Mouse (Mus musculus) kidney, embryonic 15.5 days (tissue): Measurements from ENCODE around the gene Slc39a11. TPM values are rescaled to one million over a fixed set of nuclear protein-coding genes. Genes with fewer than 3 reads are reported as not detected.
"Not testable (repeated sequence)": the region's sequence is repeated elsewhere in the genome, so short reads cannot be mapped to it uniquely, and the experiment has no call there.

ENCODE experiments used
- ATAC-seq: fragments of 200-750 bp; cut with Nextera tagmentation; replicated peaks from 2 replicates; pipeline ENCODE4 v1.8.0; 2017; ENCODE audit warnings: moderate TSS enrichment; ENCODE audit not compliant: low FRiP score
- H3K27ac ChIP-seq: fragments of 300-500 bp; sonication (generic); 2 replicates; pipeline ENCODE4 v1.5.1; 2015; ENCODE audit warnings: mild to moderate bottlenecking, inconsistent platforms
- H3K27me3 ChIP-seq: fragments of 300-500 bp; sonication (generic); 2 replicates; pipeline ENCODE4 v1.6.1; 2015; ENCODE audit warnings: inconsistent platforms
- H3K36me3 ChIP-seq: fragments of 300-500 bp; sonication (generic); 2 replicates; pipeline ENCODE4 v1.6.1; 2015; ENCODE audit warnings: inconsistent platforms
- H3K4me1 ChIP-seq: fragments of 300-500 bp; sonication (generic); 2 replicates; pipeline ENCODE4 v1.6.1; 2015; ENCODE audit warnings: inconsistent platforms
- H3K4me2 ChIP-seq: fragments of 300-500 bp; sonication (generic); 2 replicates; pipeline ENCODE4 v1.6.1; 2015; ENCODE audit warnings: moderate library complexity, mild to moderate bottlenecking, inconsistent platforms
- H3K4me3 ChIP-seq: fragments of 300-500 bp; sonication (generic); replicated peaks from 2 replicates; pipeline ENCODE4 v1.5.1; 2015; ENCODE audit warnings: mild to moderate bottlenecking, inconsistent platforms
- H3K9ac ChIP-seq: fragments of 300-500 bp; sonication (generic); 2 replicates; pipeline ENCODE4 v1.6.1; 2015; ENCODE audit warnings: mild to moderate bottlenecking, inconsistent platforms
- H3K9me3 ChIP-seq: fragments of 300-500 bp; sonication (generic); replicated peaks from 2 replicates; pipeline ENCODE4 v1.6.1; 2016; ENCODE audit warnings: inconsistent platforms
- WGBS: fragments of 180-500 bp; shearing (Covaris S2); methylation state at CpG from one replicate; pipeline ENCODE4 v1.1.7; 2015; ENCODE audit warnings: mixed read lengths; 5-methylcytosine and 5-hydroxymethylcytosine counted together
- polyA plus RNA-seq: library from polyadenylated mRNA; unstranded; fragments of >200 nt; fragmentation: Nextera tagmentation; extraction: Ambion mirVana; gene quantifications from 2 replicates; pipeline ENCODE4 v1.2.1, GENCODE M21; 2015

Gene Slc39a11
- polyA plus RNA-seq, 1 experiment from 2014 or later: 22.2 TPM

DNA sequence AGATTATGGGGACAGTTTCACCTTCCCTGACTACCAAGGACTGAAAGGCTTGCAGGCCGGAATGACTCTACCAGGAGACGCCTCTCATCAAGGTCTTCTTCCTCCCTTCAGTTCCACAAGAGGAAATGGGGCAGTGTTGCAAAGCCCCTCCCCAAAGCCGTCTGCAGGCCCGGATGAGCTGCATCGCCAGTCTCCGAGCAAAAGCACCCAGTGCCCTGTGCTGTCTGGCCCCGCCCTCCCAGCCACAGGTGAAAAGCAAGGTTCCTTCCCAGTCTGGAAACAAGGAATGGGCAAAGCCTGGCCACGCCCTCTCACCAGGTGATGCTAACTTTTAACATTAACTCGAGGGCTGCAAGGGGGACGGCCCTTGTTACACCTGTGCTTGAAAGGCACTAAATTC is 16.8 kb upstream of the Slc39a11 start:
- H3K4me1 ChIP-seq: peaks cover 28% of the 10 kb centered on the region

DNA sequence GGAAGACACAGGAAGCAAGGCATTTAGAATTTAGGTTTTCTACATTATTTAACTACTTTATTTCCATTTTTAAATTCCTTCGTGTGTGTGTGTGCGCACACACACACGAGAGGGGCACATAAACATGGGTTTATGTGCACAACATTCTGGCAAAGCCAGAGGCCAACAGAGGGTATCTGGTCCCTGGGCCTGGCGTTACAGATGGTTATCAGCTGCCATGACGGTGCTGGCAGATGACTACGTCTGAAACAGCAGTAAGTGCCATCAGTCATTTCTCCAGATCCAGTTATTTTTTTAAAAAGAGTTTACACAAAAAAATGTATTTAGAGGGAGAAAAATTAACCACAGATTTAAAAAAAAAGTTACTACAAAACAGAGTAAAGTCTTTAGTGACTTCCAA is 16.3 kb upstream of the Slc39a11 start:
- ATAC-seq: no peak

More for the DNA sequence above, 16.8 kb upstream of the Slc39a11 start:
- Histone ChIP-seq H3K9ac (no peak overlapping the region), H3K27ac (peak overlapping the region; percentile 88), H3K9me3 (no peaks in the 10 kb centered on the region), H3K4me2 (peak overlapping the region; percentile 25), H3K4me3 (no peak overlapping the region), H3K36me3 (peaks cover 70% of the 10 kb centered on the region), H3K27me3 (no peaks in the 10 kb centered on the region)
- WGBS: 41% methylated on average over 10 of the region's 10 CpGs
- ATAC-seq: peak; percentile 79

DNA sequence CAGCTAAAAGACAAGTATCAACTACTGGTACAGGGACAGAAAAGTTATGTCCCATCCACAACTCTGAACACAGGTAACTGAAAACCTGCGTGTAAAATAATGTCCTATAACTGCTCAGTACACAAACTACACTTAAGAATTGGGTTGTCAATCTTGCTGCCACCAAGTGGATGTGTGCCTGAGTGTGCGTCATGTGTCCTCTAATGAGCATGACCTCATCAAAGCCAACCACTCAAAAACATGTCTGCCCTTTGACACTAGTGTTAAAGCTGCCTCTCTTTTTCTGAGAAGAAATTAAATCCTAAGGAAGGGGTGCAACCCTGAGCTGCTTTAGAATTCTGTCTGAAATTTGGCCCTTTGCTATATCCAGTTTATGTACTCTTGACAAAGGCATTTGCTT is 14.4 kb upstream of the Slc39a11 start:
- Histone ChIP-seq H3K36me3 (peaks cover 74% of the 10 kb centered on the region), H3K9ac (no peak overlapping the region), H3K9me3 (no peaks in the 10 kb centered on the region), H3K4me3 (no peak overlapping the region), H3K27me3 (no peaks in the 10 kb centered on the region), H3K27ac (no peak overlapping the region), H3K4me1 (peaks cover 29% of the 10 kb centered on the region), H3K4me2 (no peak overlapping the region)
- WGBS: 78% methylated on average over 2 of the region's 2 CpGs
- no peak for ATAC-seq

More for the DNA sequence above, 16.3 kb upstream of the Slc39a11 start:
- H3K36me3 ChIP-seq: peaks cover 70% of the 10 kb centered on the region
- no peaks in the 10 kb centered on the region for H3K9me3 ChIP-seq
- peak overlapping the region; percentile 25; the same call in 1 of the 2 replicates for H3K4me2 ChIP-seq
- no peak overlapping the region for H3K4me3 ChIP-seq
- H3K27me3 ChIP-seq: no peaks in the 10 kb centered on the region
- H3K9ac ChIP-seq: no peak overlapping the region
- H3K4me1 ChIP-seq: peaks cover 28% of the 10 kb centered on the region
- WGBS: 69% methylated on average over 6 of the region's 6 CpGs
- H3K27ac ChIP-seq: peak overlapping the region; percentile 88

- no peaks in the 10 kb centered on the region for H3K27me3 ChIP-seq
- no peak overlapping the region for H3K4me2 ChIP-seq
- no peak overlapping the region for H3K9ac ChIP-seq
- WGBS: 91% methylated on average over 18 of the region's 18 CpGs
- no peak overlapping the region for H3K27ac ChIP-seq
- H3K4me3 ChIP-seq: no peak overlapping the region
- H3K4me1 ChIP-seq: peaks cover 20% of the 10 kb centered on the region
- H3K36me3 ChIP-seq: peaks cover 83% of the 10 kb centered on the region
- H3K9me3 ChIP-seq: no peaks in the 10 kb centered on the region
- no peak for ATAC-seq
These were observed 12.0 kb upstream of the Slc39a11 start for GRCm38 (mm10) chr11:113661835-113662351.

- Histone ChIP-seq H3K4me1 (peaks cover 13% of the 10 kb centered on the region), H3K9ac (no peak overlapping the region), H3K4me2 (no peak overlapping the region), H3K36me3 (peaks cover 92% of the 10 kb centered on the region), H3K27me3 (no peaks in the 10 kb centered on the region), H3K9me3 (no peaks in the 10 kb centered on the region), H3K27ac (no peak overlapping the region), H3K4me3 (no peak overlapping the region)
- ATAC-seq: no peak
- 91% methylated on average over 11 of the region's 11 CpGs for WGBS
These were observed 11.1 kb upstream of the Slc39a11 start for GRCm38 (mm10) chr11:113660940-113661339.

DNA sequence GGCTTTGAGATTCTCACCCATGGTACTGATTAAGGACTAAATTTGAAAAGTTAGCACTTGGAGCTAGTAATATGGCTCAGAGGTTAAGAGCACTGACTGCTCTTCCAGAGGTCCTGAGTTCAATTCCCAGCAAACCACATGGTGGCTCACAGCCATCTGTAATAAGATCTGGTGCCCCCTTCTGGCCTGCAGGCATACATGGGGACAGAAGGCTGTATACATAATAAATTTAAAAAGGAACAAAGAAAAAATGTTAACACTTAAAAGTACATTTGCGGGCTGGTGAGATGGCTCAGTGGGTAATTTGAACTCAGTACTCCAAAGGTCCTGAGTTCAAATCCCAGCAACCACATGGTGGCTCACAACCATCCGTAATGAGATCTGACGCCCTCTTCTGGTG is 10.3 kb upstream of the Slc39a11 start:
- not testable (repeated sequence) for H3K4me3 ChIP-seq, H3K4me2 ChIP-seq, ATAC-seq, H3K9me3 ChIP-seq, H3K27ac ChIP-seq, H3K9ac ChIP-seq, H3K27me3 ChIP-seq
- Histone ChIP-seq H3K36me3 (peaks cover 98% of the 10 kb centered on the region), H3K4me1 (peaks cover 13% of the 10 kb centered on the region)
- WGBS: 90% methylated on average over 3 of the region's 3 CpGs

DNA sequence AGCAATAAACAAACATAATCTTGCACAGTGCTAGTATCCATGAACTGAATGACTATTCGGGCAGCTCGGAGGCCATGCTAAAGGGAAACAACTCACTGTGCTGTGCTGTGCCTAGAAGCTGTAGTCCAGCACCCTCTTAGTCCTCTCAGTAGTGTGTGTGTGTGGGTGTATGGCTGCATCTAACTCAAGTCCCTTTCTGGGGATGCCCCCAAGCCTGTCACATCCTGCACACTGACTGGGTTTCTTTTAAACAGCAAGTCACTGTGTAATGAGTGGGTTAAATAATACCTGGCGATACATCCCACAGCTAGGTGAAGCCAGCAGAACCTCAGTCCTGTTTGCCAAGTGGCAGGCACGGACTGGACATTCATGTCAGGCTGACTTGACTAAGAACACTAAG is 8.9 kb upstream of the Slc39a11 start:
- Histone ChIP-seq H3K27ac (0 out of 2 replicates have a peak overlapping the region, but pooled peaks have one; percentile 14), H3K36me3 (peaks cover 99% of the 10 kb centered on the region), H3K4me3 (no peak overlapping the region), H3K4me2 (no peak overlapping the region), H3K4me1 (peaks cover 13% of the 10 kb centered on the region), H3K9ac (no peak overlapping the region), H3K27me3 (no peaks in the 10 kb centered on the region), H3K9me3 (no peaks in the 10 kb centered on the region)
- WGBS: 69% methylated on average over 4 of the region's 4 CpGs
- no peak for ATAC-seq

- peaks cover 99% of the 10 kb centered on the region for H3K36me3 ChIP-seq
- no peaks in the 10 kb centered on the region for H3K27me3 ChIP-seq
- 68% methylated on average over 8 of the region's 8 CpGs for WGBS
- peaks cover 15% of the 10 kb centered on the region for H3K4me1 ChIP-seq
- H3K4me3 ChIP-seq: no peak overlapping the region
- H3K9ac ChIP-seq: no peak overlapping the region
- H3K4me2 ChIP-seq: no peak overlapping the region
- H3K27ac ChIP-seq: 0 out of 2 replicates have a peak overlapping the region, but pooled peaks have one; percentile 14
- no peak for ATAC-seq
- no peaks in the 10 kb centered on the region for H3K9me3 ChIP-seq
These were observed 8.4 kb upstream of the Slc39a11 start for GRCm38 (mm10) chr11:113658319-113658718.

- no peaks in the 10 kb centered on the region for H3K27me3 ChIP-seq
- ATAC-seq: no peak
- H3K9me3 ChIP-seq: no peaks in the 10 kb centered on the region
- H3K27ac ChIP-seq: no peak overlapping the region
- WGBS: 57% methylated on average over 4 of the region's 4 CpGs
- H3K4me2 ChIP-seq: no peak overlapping the region
- peaks cover 99% of the 10 kb centered on the region for H3K36me3 ChIP-seq
- H3K9ac ChIP-seq: no peak overlapping the region
- H3K4me3 ChIP-seq: no peak overlapping the region
- peaks cover 26% of the 10 kb centered on the region for H3K4me1 ChIP-seq
These were observed 7.3 kb upstream of the Slc39a11 start for GRCm38 (mm10) chr11:113657221-113657620.

DNA sequence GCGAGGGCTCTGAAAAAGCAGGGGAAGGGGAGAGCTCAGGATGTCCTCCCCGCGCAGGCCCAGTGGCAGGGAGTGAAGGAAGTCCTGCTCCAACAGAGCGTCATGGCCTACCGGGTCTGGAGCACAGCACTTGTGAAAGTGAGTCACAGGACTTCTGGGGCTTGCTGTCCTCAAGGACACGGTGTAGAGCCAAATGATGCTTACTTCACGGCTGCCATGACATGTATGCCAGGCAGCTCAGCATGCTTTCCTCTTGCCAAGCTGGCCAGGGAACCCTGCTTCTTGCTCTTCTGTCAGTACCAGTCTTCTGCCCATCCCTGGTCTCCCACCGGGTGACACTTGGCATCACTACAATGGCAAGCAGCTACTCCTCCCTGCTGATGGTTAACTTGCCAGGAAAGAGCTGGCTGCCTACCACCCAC is 6.6 kb upstream of the Slc39a11 start:
- H3K9me3 ChIP-seq: no peaks in the 10 kb centered on the region
- WGBS: 86% methylated on average over 8 of the region's 8 CpGs
- H3K27me3 ChIP-seq: no peaks in the 10 kb centered on the region
- no peak overlapping the region for H3K9ac ChIP-seq
- H3K4me1 ChIP-seq: peaks cover 33% of the 10 kb centered on the region
- H3K4me2 ChIP-seq: no peak overlapping the region
- no peak for ATAC-seq
- H3K36me3 ChIP-seq: peaks cover 97% of the 10 kb centered on the region
- no peak overlapping the region for H3K27ac ChIP-seq
- H3K4me3 ChIP-seq: no peak overlapping the region

DNA sequence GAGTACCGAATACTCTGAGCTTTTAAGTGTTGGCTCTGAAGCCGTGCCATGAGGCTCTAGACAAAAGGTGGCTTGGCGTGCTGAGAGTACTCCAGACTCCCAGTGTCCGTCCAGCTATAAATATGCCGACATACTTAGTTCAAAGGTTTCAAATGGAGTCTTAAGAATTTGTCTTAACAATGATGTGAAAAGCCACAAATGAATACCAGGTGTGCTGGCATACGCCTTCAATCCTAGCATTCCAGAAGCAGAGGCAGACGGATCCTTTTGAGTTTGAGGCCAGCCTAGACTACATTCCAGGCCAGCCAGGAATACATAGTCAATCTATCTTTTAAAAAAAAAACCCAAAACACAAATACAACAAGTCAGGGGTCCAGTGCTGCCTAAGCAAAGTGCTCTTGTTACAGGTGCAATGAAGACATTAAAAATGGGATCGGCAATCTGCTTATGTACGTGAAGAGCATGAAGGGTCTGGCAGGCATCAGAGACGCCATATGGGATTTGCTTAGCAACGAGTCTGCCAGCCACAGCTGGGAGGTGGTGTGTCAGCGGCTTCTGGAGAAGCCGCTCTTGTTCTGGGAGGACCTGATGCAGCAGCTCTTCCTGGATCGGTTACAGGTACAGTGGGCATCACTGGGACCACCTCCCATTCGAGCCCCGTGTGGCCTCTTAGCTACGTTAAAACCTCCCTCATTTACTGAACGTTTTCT is 4.8 kb upstream of the Slc39a11 start:
- WGBS: 85% methylated on average over 18 of the region's 18 CpGs
- peaks cover 79% of the 10 kb centered on the region for H3K36me3 ChIP-seq
- H3K9ac ChIP-seq: no peak overlapping the region
- ATAC-seq: no peak
- H3K27me3 ChIP-seq: no peaks in the 10 kb centered on the region
- no peak overlapping the region for H3K4me2 ChIP-seq
- H3K4me1 ChIP-seq: peaks cover 47% of the 10 kb centered on the region
- no peaks in the 10 kb centered on the region for H3K9me3 ChIP-seq
- H3K4me3 ChIP-seq: no peak overlapping the region
- H3K27ac ChIP-seq: no peak overlapping the region

DNA sequence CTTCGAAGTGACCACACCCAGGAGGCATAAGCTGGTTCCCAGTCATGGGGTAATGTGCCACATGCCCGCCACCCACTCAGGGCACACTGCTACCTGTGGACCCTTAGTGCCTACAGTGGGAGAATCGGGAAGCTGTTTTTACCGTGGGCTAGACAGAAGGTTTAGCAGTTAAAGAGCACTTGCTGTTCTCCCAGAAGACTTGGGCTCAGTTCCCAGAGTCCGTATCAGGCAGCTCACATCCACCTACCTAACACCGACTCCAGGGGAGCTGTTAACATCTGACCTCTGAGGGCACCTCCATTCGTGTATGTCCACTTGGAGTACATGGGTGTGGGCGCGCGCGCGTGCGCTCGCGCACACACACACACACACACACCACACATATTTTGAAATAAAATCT is 4.2 kb upstream of the Slc39a11 start:
- Histone ChIP-seq H3K27ac (no peak overlapping the region), H3K4me3 (no peak overlapping the region), H3K4me1 (peaks cover 45% of the 10 kb centered on the region), H3K9me3 (no peaks in the 10 kb centered on the region), H3K4me2 (no peak overlapping the region), H3K9ac (no peak overlapping the region), H3K27me3 (no peaks in the 10 kb centered on the region), H3K36me3 (peaks cover 73% of the 10 kb centered on the region)
- ATAC-seq: no peak
- 90% methylated on average over 15 of the region's 15 CpGs for WGBS
